Mouse (Mus musculus) adrenal gland, adult 8-10 months (tissue): ENCODE data around the gene R3hdm4. TPM values are rescaled to one million over a fixed set of nuclear protein-coding genes. Genes with fewer than 3 reads are reported as not detected.

ENCODE experiments used
- DNase-seq: peaks from one replicate; pipeline ENCODE4 v3.0.0; 2022
- total RNA-seq, 4 experiments: library from RNA; stranded (reverse); gene quantifications; 2 replicates each; pipeline ENCODE4 v1.2.4; 2022

R3hdm4 gene
- total RNA-seq, 4 experiments from 2014 or later, result 99.4 to 132 (median 112) TPM

- peak; percentile 85 for DNase-seq
These were observed 4.2 kb upstream of the R3hdm4 start for GRCm38 (mm10) chr10:79924998-79925784.

- no peak for DNase-seq
These were observed 564 bp upstream of the R3hdm4 start for GRCm38 (mm10) chr10:79921572-79921971.

- DNase-seq, result no peak
These were observed 735 bp downstream of the R3hdm4 start for GRCm38 (mm10) chr10:79920056-79920890.

- no peak for DNase-seq
These were observed 1.7 kb downstream of the R3hdm4 start for GRCm38 (mm10) chr10:79919251-79919849.

- no peak for DNase-seq
These were observed 2.6 kb downstream of the R3hdm4 start for GRCm38 (mm10) chr10:79918231-79919078.

GRCm38 (mm10) chr10:79917532-79918100 lies 3.4 kb downstream of the R3hdm4 start:
- no peak for DNase-seq

- DNase-seq, result peak; percentile 78
These were observed 4.0 kb downstream of the R3hdm4 start, which contains the start of gene Kiss1r for GRCm38 (mm10) chr10:79916808-79917531. Gene Kiss1r, plus strand, starts transcription at chr10:79916971.

GRCm38 (mm10) chr10:79916081-79916480 lies 4.9 kb downstream of the R3hdm4 start:
- DNase-seq, result no peak

GRCm38 (mm10) chr10:79914948-79915596 lies 5.9 kb downstream of the R3hdm4 start:
- no peak for DNase-seq

GRCm38 (mm10) chr10:79914131-79914947 lies 6.7 kb downstream of the R3hdm4 start:
- no peak for DNase-seq

GRCm38 (mm10) chr10:79912412-79912811 lies 8.6 kb downstream of the R3hdm4 start:
- DNase-seq, result no peak

GRCm38 (mm10) chr10:79910556-79910955 lies 10.5 kb downstream of the R3hdm4 start, which contains the start of gene Gm26602:
Gene Gm26602, plus strand, starts transcription at chr10:79910856.
- DNase-seq, result no peak

GRCm38 (mm10) chr10:79909092-79909922 lies 11.7 kb downstream of the R3hdm4 start:
- DNase-seq, result no peak

GRCm38 (mm10) chr10:79908167-79909091 lies 12.6 kb downstream of the R3hdm4 start, which contains the start of gene Med16:
Gene Med16, minus strand, starts transcription at chr10:79908923.
- DNase-seq, result peak; percentile 97

GRCm38 (mm10) chr10:79907415-79907814 lies 13.6 kb downstream of the R3hdm4 start:
- no peak for DNase-seq

GRCm38 (mm10) chr10:79906712-79907111 lies 14.3 kb downstream of the R3hdm4 start:
- no peak for DNase-seq

- DNase-seq, result no peak
These were observed 20.0 kb downstream of the R3hdm4 start for GRCm38 (mm10) chr10:79900951-79901410.
